In genomic region chr12:108121288-108121687, GRCm38 (mm10) we compare ENCODE assay signal across 9 mouse cellular contexts. TPM values are rescaled to one million over a fixed set of nuclear protein-coding genes. Genes with fewer than 3 reads are reported as not detected.
DNase-seq lines count a peak whose midpoint lies in the region; ATAC-seq lines count a peak whose summit lies in the region.
"Had no signal": no experiment of that assay in that cellular context is flagged by ENCODE, and none has a peak within 500 bp of the region (broad histone marks: within the 10 kb centered on the region; RNA-seq: fewer than 3 reads in every experiment).

No protein-coding gene starts in this region.

- H3K4me1 ChIP-seq in kidney, embryonic 14.5 days (ENCODE audit: control insufficient read depth, insufficient read depth, low read length): peaks cover 8% of the 10 kb centered on the region; the same call in 1 of the 2 replicates
- H3K4me1 ChIP-seq in liver, embryonic 11.5 days (replicated peaks; ENCODE audit: control insufficient read depth, insufficient read depth, low read length): no peaks in the 10 kb centered on the region; the same call in 1 of the 2 replicates
- H3K4me1 ChIP-seq in neural tube, embryonic 14.5 days (ENCODE audit: control insufficient read depth, insufficient read depth, low read length): peaks cover 15% of the 10 kb centered on the region
- H3K4me1 ChIP-seq: liver, embryonic 15.5 days had no signal

- 7% methylated on average over 2 of the region's 2 CpGs for WGBS in kidney, embryonic 14.5 days
- 15% methylated on average over 2 of the region's 2 CpGs for WGBS in liver, embryonic 11.5 days
- 0% methylated on average over 2 of the region's 2 CpGs for WGBS in neural tube, embryonic 14.5 days

- H3K9ac ChIP-seq in kidney, embryonic 14.5 days (ENCODE audit: low read depth, low read length): no peak overlapping the region
- H3K9ac ChIP-seq in liver, embryonic 11.5 days (ENCODE audit: low read depth, low read length): no peak overlapping the region
- no peak overlapping the region for H3K9ac ChIP-seq in neural tube, embryonic 14.5 days (replicated peaks; ENCODE audit: low read depth, low read length)
- H3K9ac ChIP-seq: liver, embryonic 15.5 days had no signal

- no peaks in the 10 kb centered on the region for H3K27me3 ChIP-seq in kidney, embryonic 14.5 days (ENCODE audit: control insufficient read depth, insufficient read depth, low read length)
- H3K27me3 ChIP-seq in liver, embryonic 11.5 days (replicated peaks; ENCODE audit: control insufficient read depth, insufficient read depth, low read length): no peaks in the 10 kb centered on the region
- no peaks in the 10 kb centered on the region for H3K27me3 ChIP-seq in neural tube, embryonic 14.5 days (ENCODE audit: control insufficient read depth, insufficient read depth, low read length)
- H3K27me3 ChIP-seq: liver, embryonic 15.5 days had no signal

- H3K9me3 ChIP-seq in kidney, embryonic 14.5 days (ENCODE audit: control insufficient read depth, low read length): no peaks in the 10 kb centered on the region
- no peaks in the 10 kb centered on the region for H3K9me3 ChIP-seq in liver, embryonic 11.5 days (ENCODE audit: control insufficient read depth, low read length)
- H3K9me3 ChIP-seq in neural tube, embryonic 14.5 days (ENCODE audit: control insufficient read depth, low read length): no peaks in the 10 kb centered on the region
- H3K9me3 ChIP-seq: liver, embryonic 15.5 days had no signal

- DNase-seq in CD4-positive helper T cell, adult 2 months (ENCODE audit: low read depth, low spot score): peak; percentile 72
- DNase-seq in Muller cell, postnatal 12 days (ENCODE audit: inconsistent ontology term): peak; percentile 38
- peak; percentile 77 for DNase-seq in cerebellum, adult 9-10 months
- peak; percentile 48 to 73 for DNase-seq in frontal cortex, postnatal 14 days (ENCODE audit: low spot score in 2 of 2)
- no peak for DNase-seq in liver, embryonic 11.5 days (ENCODE audit: low spot score)
- DNase-seq in yolk sac, embryonic 10.5 days (ENCODE audit: low spot score): peak; percentile 40

- peaks cover 5% of the 10 kb centered on the region; the same call in 1 of the 2 replicates for H3K36me3 ChIP-seq in kidney, embryonic 14.5 days (ENCODE audit: control insufficient read depth, insufficient read depth, low read length)
- H3K36me3 ChIP-seq in liver, embryonic 11.5 days (ENCODE audit: control insufficient read depth, insufficient read depth, low read length): no peaks in the 10 kb centered on the region; the same call in 1 of the 2 replicates
- no peaks in the 10 kb centered on the region for H3K36me3 ChIP-seq in neural tube, embryonic 14.5 days (ENCODE audit: control insufficient read depth, insufficient read depth, low read length)

- peak; percentile 73 for ATAC-seq in kidney, embryonic 14.5 days (ENCODE audit: low FRiP score, low TSS enrichment)
- ATAC-seq in liver, embryonic 11.5 days (replicated peaks; ENCODE audit: low FRiP score): peak; percentile 57; the same call in 1 of the 2 replicates
- peak; percentile 79; the same call in 1 of the 2 replicates for ATAC-seq in neural tube, embryonic 14.5 days (ENCODE audit: low read depth)

- H3K27ac ChIP-seq in kidney, embryonic 14.5 days (ENCODE audit: low read depth, low read length): no peak overlapping the region
- H3K27ac ChIP-seq in liver, embryonic 11.5 days (ENCODE audit: low read depth, low read length): no peak overlapping the region
- H3K27ac ChIP-seq in neural tube, embryonic 14.5 days (ENCODE audit: low read depth, low read length): no peak overlapping the region
- H3K27ac ChIP-seq: liver, embryonic 15.5 days had no signal

- no peak overlapping the region for H3K4me2 ChIP-seq in kidney, embryonic 14.5 days (replicated peaks; ENCODE audit: low read depth, low read length)
- no peak overlapping the region for H3K4me2 ChIP-seq in liver, embryonic 11.5 days
- H3K4me2 ChIP-seq in neural tube, embryonic 14.5 days (ENCODE audit: low read depth, low read length): no peak overlapping the region
- H3K4me2 ChIP-seq: liver, embryonic 15.5 days had no signal

- H3K4me3 ChIP-seq in kidney, embryonic 14.5 days (ENCODE audit: low read length): no peak overlapping the region
- no peak overlapping the region for H3K4me3 ChIP-seq in liver, embryonic 11.5 days (ENCODE audit: low read depth, low read length)
- H3K4me3 ChIP-seq in neural tube, embryonic 14.5 days (ENCODE audit: low read depth, low read length): no peak overlapping the region
- H3K4me3 ChIP-seq: liver, embryonic 15.5 days had no signal

RNA-seq across cellular contexts. Expression of gene Setd3, which starts 57.8 kb away (rescaled TPM):
- polyA plus RNA-seq in kidney, embryonic 14.5 days (2014; fragmentation: Nextera tagmentation; extraction: Ambion mirVana): 49.4 and 77.7 TPM in 2 replicates
- 73.3 and 77.0 TPM in 2 replicates for polyA plus RNA-seq in liver, embryonic 11.5 days (2014; fragmentation: Nextera tagmentation; extraction: Ambion mirVana)
- 90.6 and 91.9 TPM in 2 replicates for polyA plus RNA-seq in neural tube, embryonic 14.5 days (2014; fragmentation: Nextera tagmentation; extraction: Ambion mirVana)

RNA-seq across cellular contexts. Expression of gene Ccnk, which starts 58.1 kb away (rescaled TPM):
- polyA plus RNA-seq in kidney, embryonic 14.5 days (2014; fragmentation: Nextera tagmentation; extraction: Ambion mirVana): 6.9 and 8.1 TPM in 2 replicates
- 4.3 and 5.2 TPM in 2 replicates for polyA plus RNA-seq in liver, embryonic 11.5 days (2014; fragmentation: Nextera tagmentation; extraction: Ambion mirVana)
- 3.7 and 6.0 TPM in 2 replicates for polyA plus RNA-seq in neural tube, embryonic 14.5 days (2014; fragmentation: Nextera tagmentation; extraction: Ambion mirVana)
